Mouse (Mus musculus) erythroblast, embryonic 14.5 days (primary cell): ENCODE data around the gene Inpp4b.

Source experiments
- GATA1 ChIP-seq: IDR thresholded peaks from 2 replicates; pipeline ENCODE4 v1.6.1; 2012; ENCODE audit warnings: low read length, inconsistent platforms, mixed read lengths
- TAL1 ChIP-seq: IDR thresholded peaks from 3 replicates; pipeline ENCODE4 v1.6.1; 2012; ENCODE audit warnings: low read length, inconsistent platforms, mixed read lengths

GRCm38 (mm10) chr8:81399071-81399470 lies 56.7 kb downstream of the Inpp4b start:
- TF ChIP-seq GATA1, result no peak
- TF ChIP-seq TAL1, result no peak
